Mouse (Mus musculus): Measurements from ENCODE around the gene Grik5. TPM values are rescaled to one million over a fixed set of nuclear protein-coding genes. Genes with fewer than 3 reads are reported as not detected.
"Not testable (repeated sequence)": the region's sequence is repeated elsewhere in the genome, so short reads cannot be mapped to it uniquely, and the experiment has no call there.

Grik5 gene
- polyA plus RNA-seq, 1 experiment from 2014 or later, result 1.2 TPM

DNA sequence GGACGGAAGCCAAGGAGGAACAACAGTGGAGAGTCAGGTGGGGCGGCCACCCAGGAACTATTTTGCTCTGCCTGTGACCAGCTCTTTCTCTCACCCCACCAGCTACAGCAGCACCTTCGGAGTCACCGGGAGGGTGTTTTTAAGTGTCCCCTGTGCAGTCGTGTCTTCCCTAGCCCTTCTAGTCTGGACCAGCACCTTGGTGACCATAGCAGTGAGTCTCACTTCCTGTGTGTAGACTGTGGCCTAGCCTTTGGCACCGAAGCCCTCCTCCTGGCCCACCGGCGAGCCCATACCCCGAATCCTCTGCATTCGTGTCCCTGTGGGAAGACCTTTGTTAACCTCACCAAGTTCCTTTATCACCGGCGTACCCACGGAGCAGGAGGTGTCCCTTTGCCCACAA lies 8.3 kb upstream of the Grik5 start:
- no peak for DNase-seq (ENCODE audit: low spot score)

DNA sequence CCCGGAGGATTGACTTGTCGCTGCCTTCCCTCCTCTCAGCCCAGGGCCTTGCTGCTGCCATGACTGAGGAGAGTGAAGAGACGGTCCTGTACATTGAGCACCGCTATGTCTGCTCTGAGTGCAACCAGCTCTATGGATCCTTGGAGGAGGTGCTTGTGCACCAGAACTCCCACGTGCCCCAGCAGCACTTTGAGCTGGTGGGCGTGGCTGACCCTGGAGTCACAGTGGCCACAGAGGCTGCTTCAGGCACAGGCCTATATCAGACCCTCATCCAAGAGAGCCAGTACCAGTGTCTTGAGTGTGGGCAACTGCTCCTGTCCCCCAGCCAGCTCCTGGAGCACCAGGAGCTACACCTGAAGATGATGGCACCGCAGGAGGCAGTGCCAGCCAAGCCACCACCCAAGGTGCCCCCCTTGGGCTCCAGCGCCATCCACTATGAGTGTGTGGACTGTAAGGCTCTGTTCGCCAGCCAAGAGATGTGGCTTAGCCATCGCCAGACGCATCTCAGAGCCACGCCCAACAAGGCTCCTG lies 7.4 kb upstream of the Grik5 start:
- no peak for DNase-seq (ENCODE audit: low spot score)

- DNase-seq (ENCODE audit: low spot score), result no peak
Measured at GRCm38 (mm10) chr7:25077414-25077755, 5.2 kb upstream of the Grik5 start.

DNA sequence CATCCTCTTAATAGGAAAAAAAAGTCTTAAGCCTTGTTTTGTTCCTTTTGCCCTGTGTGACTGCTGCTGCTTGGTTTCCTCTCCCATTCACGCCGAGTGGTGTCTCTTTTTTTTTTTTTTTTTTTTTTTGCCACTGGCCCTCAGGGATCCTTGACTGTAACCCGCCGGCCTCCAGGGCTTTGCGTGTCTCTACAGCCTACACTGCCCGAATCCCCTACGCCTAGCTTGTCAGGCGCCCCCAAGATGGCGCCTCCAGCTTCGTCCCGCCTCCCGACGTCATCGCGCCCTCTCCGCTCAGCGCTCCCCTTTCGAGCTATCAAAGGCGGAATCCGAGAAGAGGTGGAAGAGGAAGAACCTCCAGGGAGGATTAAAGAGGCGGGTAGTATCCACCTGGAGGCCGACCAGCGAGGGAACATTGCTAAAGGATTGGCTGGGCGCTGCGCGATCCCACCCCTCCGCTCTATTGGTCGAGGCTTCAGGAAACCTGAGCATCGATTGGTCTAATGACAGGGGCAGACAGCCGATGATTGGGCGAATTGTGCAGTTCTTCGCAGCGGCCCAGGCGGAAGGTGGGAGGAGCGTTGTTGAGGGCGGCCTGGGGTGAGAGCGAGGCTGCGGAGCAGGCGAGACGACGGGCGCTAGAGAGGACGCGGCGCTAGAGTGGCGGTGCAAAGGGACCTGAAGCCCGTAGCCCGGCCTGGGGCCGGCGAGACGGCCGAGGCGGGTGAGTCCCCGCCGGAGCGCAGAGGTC lies 4.7 kb upstream of the Grik5 start:
- DNase-seq (ENCODE audit: low spot score), result peak; percentile 98

- peak; percentile 25 for DNase-seq (ENCODE audit: low spot score)
Measured at GRCm38 (mm10) chr7:25076296-25076662, 4.1 kb upstream of the Grik5 start.

- no peak for DNase-seq (ENCODE audit: low spot score)
Measured at GRCm38 (mm10) chr7:25073924-25074323, 1.8 kb upstream of the Grik5 start.

- no peak for DNase-seq (ENCODE audit: low spot score)
Measured at GRCm38 (mm10) chr7:25072716-25073390, 707 bp upstream of the Grik5 start.

GRCm38 (mm10) chr7:25068724-25069123 lies 3.4 kb downstream of the Grik5 start:
- peak; percentile 23 for DNase-seq (ENCODE audit: low spot score)

DNA sequence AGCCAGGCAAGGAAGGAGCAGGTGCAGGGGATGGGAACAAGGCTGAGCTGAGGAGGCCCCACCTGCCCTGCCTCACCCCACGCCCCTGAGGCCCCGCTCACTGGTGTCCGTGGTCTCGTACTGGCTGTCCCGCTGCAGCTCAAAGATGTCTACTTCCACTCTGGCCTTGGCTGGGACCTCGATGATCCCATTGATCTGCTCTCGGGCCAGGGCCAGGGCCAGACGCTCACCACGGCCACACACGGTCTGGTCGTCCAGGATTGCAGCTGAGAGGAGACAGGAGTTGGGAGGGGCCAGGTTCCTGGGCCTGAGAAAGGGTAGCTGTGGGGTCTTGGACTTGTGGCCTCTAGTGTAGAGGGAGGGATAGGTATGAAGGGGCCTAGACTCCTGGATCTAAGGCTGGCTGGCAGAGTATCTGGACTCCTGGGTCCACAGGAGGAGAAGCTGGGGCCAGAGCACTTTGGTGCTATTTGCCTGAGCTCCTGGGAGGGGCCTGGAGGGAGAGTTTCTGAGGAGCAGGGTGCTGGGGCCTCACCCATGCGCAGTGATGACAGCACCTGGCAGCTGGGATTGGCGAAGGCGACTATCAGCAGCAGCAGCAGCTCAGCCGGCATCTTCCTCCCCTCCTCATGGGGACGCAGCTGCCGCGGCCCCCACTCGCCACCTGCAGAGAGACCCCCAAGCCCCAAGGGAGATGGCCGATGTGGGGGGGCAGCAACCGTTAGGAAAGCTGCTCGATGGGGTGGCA lies 4.1 kb downstream of the Grik5 start:
- DNase-seq (ENCODE audit: low spot score), result peak; percentile 46

DNA sequence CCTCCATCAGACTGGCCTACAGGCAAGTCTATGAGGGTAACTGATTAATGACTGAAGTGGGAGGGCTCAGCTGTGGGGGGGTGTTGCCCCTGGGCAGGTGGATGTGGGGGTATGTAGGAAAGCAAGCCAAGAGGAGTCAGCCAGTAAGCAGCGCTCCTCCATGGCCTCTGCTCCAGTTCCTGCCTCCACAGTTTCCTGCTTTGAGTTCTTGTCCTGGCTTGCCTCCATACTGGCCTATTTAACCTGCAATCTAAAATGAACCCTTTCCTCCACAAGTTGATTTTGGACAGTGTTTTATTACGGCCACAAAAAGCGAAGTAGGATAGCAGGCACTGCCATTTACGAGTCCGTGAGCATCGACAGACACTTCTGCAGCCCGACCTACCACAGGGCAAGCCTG lies 4.8 kb downstream of the Grik5 start:
- DNase-seq (ENCODE audit: low spot score), result no peak

GRCm38 (mm10) chr7:25063900-25064299 lies 8.2 kb downstream of the Grik5 start:
- no peak for DNase-seq (ENCODE audit: low spot score)

DNA sequence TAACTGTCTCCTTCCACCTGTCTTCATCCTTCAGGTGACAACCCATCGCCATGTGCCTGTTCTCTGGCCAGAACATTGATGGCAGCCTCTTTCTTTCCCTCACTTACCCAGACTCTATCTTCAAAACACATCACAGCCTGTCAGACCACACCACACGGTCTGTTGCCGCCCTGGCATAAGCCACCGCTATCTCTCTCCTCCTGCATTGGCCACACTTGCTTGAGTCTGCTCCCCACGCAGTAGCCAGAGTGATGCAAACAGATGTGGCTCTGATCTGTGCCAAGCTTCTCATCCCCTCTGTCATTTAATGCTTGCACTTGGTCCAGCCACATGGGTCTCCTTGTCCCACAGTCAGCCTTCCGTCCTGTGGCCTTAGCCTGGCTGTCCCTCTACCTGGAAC lies 8.8 kb downstream of the Grik5 start:
- no peak for DNase-seq (ENCODE audit: low spot score)

DNA sequence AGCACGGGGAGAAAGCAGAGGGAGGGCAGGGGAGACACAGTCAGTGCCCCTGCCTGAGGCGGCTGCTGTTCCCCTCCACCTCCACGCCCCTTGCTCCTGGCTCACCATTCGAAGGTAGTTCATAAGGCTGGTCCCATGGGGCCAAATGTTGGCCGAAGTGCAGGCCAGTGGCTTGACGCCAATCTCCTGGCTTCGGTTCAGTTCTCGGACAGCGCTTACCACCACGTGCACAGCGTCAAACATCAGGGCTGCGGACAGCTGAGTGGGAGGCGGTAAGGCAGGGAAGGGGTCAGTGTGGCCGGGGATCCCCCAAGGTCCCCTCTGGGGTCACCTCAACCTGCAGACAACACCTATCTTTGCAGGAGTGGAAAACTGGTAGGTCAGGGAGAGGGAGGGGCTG lies 13.3 kb downstream of the Grik5 start:
- no peak for DNase-seq (ENCODE audit: low spot score)

DNA sequence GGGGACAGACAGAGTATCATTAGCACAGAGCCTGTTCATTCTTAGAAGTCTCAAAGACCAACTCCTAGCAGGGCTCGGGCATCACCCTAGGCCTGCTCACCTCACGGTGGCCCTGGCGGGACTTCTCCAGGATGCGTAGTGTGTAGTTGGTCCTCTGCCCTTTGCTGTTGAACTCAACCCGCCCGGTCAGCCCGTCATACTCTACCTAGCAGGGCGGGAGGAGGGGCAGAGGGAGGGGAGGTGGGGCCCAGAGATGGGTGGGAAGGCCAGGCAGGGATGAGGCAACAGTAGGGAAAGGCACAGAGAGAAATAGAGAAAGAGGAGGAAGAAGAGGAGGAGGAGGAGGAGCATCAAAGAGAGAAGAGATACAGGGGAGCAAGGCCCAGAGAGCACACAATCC lies 13.8 kb downstream of the Grik5 start:
- DNase-seq (ENCODE audit: low spot score), result no peak

GRCm38 (mm10) chr7:25057888-25058287 lies 14.3 kb downstream of the Grik5 start:
- DNase-seq (ENCODE audit: low spot score), result no peak

DNA sequence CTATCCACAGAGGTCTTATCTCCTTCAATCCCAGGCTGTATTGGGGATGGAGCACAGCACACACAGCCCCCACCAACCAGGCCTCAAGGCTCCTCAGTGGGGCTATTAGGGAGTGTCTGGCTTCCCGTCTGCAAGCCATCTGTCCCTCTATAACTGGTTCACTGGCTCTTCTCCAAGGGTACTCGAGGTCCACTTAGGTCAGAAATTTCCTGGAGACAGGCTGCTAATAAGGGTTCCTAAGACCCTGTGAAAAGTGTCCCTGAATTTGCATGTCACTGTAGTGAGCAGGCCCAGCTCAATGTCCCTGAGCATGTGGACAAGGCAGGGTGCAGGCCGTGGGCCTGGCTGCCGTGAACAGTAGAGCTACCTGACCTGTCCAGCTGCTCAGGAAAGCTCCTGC lies 15.2 kb downstream of the Grik5 start:
- DNase-seq (ENCODE audit: low spot score), result no peak

GRCm38 (mm10) chr7:25052587-25052986 lies 19.6 kb downstream of the Grik5 start:
- DNase-seq (ENCODE audit: low spot score), result no peak

GRCm38 (mm10) chr7:25049295-25049930 lies 22.7 kb downstream of the Grik5 start:
- DNase-seq (ENCODE audit: low spot score), result no peak

- DNase-seq (ENCODE audit: low spot score), result no peak
Measured at GRCm38 (mm10) chr7:25047363-25047762, 24.8 kb downstream of the Grik5 start.

GRCm38 (mm10) chr7:25044599-25044998 lies 27.5 kb downstream of the Grik5 start:
- not testable (repeated sequence) for DNase-seq (ENCODE audit: low spot score)

- DNase-seq (ENCODE audit: low spot score), result no peak
Measured at GRCm38 (mm10) chr7:25041921-25042320, 30.2 kb downstream of the Grik5 start.

GRCm38 (mm10) chr7:25035916-25036315 lies 36.2 kb downstream of the Grik5 start:
- DNase-seq (ENCODE audit: low spot score), result peak; percentile 73
